Mouse (Mus musculus): Measurements from ENCODE around the gene Dph2.

Dph2 gene

DNA sequence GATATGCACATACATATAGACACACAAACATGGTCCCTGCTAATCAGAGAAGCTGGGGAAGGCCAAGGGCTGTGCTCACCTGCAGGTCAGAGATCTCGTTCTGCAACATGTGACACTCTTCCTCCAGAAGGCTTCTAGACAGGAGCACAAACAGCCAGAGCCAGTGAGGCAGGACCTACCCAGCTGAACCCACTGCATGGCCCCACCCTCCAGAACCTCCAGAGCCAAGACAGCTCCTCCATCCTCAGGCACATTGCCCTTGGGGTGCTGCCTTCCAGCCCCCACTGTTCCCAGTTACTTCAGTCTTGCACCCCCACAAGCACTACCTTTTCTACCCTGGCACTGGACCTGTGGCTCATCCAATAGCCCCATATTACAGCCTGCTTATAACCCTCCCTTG lies 21.4 kb downstream of the Dph2 start:
- no peak for DNase-seq

DNA sequence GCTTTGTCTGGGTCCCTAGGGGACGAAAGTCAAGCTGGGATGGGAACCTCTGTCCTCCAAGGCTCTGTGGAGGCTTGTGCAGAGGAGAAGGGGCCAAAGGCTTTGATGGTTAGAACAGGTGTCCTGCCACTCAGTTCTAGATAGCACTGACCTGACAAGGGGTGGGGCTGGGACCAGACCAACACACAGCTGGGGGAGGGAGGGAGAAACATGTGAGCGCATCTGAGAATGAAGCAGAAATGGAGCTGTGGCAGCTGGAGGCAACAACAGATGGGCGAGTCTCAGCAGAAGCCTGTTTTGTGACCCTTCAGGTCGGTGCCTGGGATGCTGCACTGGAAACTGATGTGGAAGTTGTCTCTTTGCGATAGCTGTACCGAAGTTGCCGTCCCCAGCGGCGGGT lies 22.5 kb downstream of the Dph2 start:
- no peak for DNase-seq

DNA sequence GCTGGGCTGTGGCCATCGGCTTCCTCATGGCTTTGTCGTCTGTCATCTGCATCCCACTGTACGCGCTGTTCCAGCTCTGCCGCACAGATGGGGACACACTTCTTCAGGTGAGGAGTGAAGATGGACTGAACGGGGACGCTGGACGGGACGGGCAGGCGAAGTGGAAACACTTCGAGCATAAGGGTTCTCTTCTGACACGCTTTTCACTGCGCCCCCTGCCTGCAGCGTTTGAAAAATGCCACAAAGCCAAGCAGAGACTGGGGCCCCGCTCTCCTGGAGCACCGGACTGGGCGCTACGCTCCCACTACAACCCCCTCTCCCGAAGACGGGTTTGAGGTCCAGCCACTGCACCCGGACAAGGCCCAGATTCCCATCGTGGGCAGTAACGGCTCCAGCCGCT lies 24.0 kb downstream of the Dph2 start:
- peak; percentile 83 to 85 for DNase-seq

DNA sequence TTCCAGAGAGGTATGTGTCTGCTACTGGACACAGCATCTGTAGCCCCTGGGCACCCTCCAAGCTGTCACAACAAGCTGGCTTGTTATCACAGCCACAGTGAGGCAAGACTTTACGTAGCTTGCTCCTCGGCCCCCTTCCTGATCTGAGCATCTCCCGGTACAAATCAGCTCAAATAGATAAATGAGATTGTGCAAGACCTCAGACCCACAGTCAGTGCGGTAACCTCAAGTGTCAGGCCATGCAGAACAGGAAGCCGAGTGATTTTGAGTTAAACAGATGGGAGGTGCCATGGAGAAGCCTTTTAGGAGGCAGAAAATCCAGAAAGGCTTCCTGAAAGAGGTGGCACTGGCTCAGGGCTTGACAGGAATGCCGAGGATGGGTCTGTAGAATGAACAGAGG lies 24.8 kb downstream of the Dph2 start:
- DNase-seq = no peak

DNA sequence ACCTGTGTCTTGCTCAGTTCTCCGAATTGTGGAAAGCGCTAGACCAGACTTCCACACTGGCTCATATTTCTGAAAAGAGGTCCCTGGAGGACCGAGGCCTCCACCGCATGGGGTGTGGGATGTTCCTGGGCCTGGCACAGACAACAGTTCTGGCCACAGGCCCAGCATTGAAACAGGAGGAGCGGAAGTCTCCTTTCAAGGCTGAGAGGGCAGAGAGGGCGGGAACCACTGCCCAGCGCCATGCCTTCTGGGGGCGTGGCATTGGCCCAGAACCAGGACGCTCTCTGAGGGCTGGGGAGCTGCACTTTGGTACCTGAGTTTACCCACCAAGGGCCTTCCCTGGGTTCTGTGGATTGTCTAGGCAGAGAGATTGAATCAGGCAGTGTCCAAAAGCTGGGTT lies 25.7 kb downstream of the Dph2 start:
- DNase-seq = peak; percentile 63 to 74

DNA sequence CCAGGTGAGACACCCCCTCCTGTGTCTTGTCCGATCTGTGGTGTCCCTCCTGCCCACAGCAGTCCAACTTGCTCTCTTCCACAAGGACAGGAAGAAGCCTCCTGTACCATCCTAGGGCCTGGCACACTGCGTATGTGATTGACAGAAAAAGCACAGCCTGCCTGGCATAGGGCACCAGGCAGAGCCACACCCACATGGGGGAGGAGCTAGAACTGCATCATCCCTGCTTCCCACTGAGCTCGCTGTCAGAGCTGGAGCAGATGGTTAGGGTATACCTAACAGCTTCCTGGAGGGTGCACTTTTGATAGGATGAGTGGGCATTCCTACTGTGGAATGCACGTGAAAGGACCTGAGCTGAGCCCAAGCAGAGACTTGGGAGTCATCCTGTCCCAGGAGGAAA lies 29.0 kb downstream of the Dph2 start:
- peak; percentile 62 to 69 for DNase-seq

DNA sequence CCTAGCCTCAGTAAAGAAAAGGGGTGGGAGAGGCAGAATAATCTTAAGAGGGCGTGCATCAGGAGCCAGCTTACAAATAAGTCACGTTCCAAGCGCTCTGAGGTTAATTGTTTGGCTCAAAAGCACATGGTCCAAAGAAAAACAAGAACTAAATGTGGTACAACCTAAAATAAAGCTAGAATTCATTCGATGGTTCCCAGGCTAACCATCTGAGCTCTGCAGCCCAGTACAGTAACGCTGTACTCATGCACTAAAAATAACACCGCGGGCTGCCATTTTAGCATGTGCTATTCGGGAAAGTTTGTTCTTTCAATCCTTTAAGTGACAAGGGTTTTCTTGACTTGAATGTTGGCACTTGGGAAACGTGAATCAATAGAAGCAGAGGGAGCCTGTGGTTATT lies 31.3 kb downstream of the Dph2 start:
- DNase-seq = no peak

DNA sequence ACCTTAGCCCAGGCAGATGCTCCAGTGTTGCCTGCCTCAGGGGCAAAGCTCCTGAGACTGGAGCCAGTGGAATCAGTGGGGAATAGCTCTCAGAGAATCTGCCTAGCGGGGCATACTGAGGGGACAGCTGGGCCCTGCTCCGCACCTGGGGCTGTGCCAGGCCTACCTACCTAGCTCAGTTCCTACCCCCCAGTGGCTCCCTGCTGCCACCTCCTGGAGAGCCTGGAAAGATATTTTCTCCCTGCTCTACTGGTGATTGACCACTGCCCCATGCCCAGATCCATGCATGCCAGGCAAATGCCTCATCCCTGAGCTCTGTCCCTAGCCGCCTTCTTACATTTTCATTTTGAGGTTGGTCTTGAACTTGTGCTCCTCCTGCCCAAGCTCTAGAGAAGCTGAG lies 33.0 kb downstream of the Dph2 start:
- DNase-seq = peak; percentile 82 to 88

DNA sequence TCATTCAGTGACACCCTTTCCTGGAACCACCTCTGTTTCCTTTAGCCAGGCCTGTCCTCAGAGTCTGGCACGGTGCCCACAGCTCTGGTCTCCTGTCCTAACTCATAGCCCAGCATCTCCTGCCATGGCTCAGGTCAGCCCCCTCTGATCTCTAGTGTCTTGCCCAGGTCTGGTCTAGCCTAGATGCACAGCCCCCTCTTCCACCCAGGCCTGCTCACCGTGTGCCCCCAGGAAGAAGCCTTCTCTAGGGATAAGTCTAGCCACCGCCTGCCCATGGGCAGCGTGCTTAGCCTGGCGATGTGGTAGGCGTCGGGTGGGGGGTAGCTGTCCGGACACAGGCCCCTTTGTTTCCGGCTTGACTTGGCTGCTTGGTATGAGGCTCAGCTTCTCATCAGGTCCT lies 36.7 kb downstream of the Dph2 start:
- peak; percentile 65 to 69 for DNase-seq

DNA sequence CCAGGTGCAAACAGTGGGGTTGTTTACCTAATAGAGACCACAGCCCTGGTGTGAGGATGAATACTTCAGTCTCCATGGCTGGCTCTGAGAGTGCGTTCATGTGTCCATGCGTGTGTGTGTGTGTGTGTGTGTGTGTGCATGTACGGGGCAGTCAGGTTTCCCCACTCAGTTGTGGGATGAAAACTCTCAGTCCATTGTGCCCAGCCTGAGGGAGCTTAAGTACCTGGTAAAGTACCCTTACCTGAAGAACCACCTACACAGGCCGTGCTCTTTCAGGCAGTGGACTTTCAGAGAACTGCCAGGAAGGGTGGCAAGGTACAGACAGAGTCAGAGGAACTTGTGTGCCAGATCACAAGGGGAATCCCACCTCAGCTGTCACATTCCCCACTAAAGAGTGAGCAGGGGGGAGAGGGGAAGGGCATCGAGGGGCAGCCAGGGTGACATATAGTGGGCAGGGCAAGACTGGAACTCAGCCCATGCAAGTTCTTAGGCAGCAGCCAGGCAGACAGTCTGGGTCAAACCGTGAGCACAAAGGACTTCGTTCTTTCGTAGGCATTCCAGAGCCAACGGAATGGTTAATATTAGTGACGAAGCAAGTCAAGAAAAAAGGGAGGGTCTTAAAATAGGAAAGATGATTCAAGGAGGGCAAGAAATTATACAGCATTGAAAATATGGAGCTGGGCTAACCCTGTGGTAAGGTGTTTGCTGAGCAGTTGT lies 39.5 kb downstream of the Dph2 start:
- no peak for DNase-seq

DNA sequence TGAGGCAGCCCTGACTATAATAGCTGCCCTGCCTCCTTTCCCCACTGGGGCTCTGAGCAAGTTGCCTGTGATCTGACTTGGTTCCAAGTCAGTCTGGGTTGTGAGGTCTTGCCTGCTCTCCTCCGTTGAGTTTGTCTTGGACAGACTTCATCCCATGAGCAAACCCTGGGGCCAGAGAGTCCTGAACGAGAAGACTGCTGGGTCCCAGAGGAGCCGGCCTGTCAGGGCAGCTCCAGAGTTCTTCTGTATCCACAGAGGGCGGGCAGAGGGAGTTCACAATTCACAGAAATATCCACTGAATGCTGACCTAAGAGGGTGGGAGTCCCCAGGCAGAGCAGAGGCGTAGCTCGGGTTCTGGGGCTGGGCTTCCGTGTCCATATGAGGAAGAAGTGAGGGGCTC lies 41.0 kb downstream of the Dph2 start:
- DNase-seq = no peak

DNA sequence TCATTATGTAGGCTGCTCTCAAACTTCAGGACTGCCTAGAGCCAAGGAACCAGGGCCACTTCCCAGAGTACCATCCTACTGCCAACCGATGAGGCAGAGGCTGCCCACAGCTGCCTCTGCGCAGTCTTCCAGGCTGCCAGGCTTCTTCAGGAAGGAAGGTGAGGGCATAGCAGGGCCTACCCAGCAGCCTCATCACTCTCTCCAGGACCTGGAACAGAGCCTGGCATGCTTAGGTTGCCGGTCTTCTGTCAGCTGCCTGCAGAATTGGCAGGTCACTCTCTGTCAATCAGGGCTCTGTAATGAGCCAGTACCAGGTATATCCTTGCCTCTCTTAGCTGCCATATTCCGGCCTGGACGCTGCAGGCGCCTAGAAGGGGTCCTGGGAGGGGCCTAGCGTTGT lies 41.7 kb downstream of the Dph2 start:
- DNase-seq = peak; percentile 82 to 87

DNA sequence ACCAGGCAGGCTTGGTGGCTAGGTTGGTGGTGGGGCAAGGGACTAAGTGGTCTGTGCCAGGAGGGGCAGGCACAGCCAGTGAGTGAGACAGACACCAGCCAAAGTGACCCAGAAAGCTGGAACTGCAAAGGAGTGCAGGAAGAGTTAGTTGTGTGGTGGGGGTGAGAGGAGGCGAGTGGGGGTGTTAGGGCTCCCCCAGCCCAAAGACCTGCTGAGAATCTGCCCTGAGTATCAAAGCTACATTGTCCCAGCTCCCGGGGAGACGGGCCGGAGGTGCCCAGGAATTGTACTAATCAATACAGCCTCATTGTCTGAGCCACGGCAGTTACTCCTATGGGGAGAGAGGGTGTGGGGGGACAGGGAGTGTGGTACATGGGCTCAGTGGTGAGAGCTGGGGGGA lies 42.3 kb downstream of the Dph2 start:
- peak in 1 of 2 experiments; percentile 45 for DNase-seq

DNA sequence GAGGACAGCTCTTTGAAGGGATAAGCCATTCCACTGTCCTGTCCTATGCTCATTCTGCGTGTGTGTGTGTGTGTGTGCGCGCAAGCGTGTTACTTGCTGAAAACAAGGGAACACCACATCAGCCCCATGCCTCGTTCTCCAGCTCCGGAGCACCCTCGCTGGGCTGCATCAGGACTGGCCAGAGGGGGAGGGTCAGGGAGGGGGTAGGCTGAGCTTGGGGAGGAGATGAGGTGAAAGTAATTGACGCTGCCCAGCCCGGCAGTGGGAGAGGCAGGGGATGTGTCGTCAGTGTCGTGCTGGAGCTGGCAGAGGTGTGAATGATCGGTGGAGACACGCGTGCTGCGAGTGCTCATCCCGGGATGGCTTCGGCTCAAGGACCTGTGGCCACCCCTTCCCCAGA lies 42.8 kb downstream of the Dph2 start:
- peak in 1 of 2 experiments; percentile 55 for DNase-seq

DNA sequence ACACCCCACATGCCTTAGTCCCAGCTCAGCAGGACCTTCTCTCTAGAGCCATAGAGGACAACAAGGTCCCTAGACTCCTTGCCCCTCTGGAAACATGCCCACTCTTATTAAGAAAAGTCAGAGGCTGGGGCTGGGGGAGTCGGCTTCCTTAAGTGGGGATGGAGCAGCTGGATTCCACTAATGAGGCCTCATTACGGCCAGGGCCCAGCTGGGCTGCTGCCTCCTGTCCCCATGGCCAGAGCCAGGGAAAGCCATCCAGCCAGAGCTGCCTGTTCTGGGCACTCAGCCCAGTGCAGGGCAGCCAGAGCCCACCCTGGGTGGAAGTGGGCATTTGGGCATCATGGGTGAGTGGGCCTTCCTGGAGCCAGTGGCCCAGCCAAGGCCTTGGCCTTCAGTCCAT lies 44.8 kb downstream of the Dph2 start:
- peak; percentile 82 to 91 for DNase-seq

DNA sequence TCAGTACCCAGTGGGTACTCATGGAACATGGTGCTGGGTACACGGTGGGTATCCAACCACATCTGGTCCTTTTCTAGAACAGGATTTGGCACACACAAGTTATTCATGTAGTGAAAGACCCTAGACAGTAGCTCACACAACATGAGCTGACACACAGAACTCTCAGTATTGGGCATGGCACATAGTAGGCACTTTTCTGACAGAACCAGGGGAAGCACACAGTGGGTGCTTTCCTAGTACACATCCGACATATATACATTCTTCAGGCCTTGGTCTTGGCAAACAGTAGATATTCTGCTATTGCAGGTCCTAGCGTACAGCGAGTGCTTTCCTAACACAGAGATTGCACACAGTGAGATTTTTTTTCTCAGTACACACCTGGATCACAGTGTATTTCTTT lies 45.6 kb downstream of the Dph2 start:
- DNase-seq = no peak

DNA sequence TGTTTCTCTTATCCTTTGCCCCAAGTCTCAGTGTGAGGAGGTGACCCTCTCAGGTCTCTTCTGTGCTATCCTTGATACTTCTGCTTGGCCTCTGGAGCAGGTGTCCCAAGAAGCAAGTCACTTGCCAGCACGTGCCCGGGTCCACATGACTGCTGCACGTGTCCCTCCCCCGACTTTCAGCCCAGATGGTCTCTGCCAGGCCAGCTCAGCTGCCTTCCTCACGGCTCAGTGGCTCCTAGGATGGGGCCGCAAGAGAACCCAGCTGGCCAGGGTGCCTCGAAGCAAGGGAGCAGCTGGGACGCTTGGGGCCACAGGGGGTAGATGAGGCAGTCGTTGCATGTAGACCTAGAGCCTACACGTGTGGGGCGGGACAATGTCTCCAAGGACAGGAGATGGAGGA lies 46.5 kb downstream of the Dph2 start:
- peak; percentile 63 to 76 for DNase-seq

DNA sequence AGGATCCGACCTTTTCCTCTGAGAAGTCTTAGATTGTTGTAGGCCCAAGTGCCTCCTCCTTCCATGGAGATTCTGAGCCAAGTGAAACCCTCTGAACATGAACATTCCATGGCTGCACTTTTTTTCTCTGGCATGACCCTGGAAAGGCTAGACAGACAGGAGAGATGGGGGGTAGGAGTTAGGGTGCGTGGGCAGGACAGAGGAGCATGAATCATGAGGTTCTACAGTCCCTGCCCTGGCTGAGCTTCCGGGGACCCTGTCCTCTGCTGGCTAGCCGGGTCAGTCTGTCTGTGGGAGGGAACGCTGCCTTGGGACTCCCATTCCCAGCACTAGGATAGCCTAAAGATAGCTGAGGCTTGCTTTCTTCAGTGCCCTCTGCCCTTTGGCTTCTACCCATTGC lies 47.4 kb downstream of the Dph2 start:
- DNase-seq = no peak

DNA sequence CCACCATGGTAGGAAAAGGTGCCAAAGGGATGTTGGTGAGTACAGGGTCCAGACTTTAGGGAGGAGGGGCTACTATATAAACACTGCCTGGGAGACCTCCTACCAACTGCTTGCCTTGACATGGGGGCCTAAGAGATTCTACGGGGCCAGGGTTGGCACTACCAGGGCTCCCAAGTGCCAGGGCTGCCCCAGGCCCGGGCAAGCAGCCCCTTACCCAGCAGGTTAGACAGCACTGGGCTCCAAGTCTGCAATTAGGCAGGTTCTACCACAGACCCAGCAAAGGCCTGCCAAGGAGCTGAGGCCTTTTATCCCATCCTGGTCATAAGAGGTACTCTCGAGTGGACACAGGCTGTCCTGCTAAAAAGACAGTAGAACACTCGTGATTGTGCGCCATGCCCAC lies 48.7 kb downstream of the Dph2 start:
- peak; percentile 68 to 80 for DNase-seq

DNA sequence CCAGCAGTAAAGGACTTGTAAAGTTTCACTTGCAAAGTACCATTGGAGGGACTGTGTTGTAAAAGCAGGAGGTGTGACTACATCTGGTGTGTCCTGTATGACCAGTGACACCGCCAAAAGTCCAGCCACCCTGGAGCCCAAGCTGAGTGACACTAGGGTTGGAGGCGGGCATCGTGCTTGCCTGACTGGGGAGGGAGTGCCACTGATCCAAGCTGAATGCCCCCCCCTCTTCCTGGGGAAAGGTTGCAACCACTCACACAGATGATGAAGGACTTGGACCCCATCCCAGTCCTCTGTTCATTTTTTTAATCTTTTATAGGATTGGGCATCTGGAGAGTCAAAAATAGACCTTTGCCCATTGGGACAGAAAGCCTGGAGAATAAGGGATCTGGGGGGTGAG lies 50.3 kb downstream of the Dph2 start:
- no peak for DNase-seq

DNA sequence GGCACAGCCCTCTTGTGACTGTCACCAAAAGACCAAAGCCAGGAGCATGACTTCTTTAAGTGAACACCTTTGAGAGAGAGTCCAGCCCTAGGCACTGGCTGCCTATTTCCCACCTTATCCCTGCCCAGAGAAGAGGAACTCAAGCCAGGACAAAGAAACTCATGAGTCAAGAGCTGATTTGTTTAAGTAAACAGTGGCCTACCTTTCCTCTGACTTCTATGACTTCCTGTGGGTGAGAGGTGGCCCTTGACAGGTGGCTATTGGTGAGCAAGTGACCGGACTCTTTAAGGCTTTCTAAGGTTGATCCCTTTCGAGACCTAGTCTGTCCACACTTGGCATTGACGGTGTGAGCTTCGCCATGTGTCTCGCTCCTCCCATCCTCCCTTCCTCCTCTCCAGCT lies 51.0 kb downstream of the Dph2 start:
- DNase-seq = no peak

DNA sequence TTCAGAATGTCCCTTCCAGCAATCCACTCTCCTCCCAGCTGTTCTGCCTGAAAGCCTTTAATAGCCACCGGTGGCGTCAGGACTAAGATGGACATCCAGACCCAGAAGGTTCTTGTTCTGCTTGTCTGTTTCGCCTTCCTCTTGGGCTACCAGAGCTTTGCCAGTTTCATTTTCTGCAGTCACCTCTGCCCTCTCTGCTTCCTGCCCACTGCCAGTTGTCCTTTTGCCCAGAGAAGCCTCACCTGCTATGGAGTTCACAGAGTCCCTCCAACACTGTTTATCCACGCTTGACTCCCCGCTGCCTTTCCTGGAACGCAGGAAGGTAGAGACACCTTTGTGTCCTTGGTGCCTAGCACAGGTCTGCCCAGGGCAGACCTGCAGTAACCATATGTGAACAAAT lies 52.5 kb downstream of the Dph2 start:
- no peak for DNase-seq
